ENCODE assay signal across 21 mouse cellular contexts in the genomic region with DNA sequence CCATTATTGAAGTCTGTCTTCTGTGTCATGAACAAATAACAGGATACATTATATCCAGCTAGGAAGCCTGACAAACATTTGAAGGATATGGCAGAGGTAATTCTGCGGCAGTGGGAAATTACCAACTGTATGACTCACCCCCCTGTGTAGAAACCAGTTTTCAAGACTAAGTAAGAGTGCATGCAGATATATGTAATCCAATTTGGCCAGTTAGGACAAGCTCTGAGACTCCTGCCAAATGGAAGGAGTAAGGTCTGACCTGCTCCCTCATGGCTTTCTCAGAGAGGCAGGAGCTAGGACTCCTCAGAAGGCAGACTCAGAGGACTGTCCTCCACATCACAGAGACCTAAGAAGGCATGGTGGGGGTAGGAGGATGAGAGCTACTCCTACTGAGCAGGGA.
"Had no signal": no experiment of that assay in that cellular context is flagged by ENCODE, and none has a peak within 500 bp of the region (broad histone marks: within the 10 kb centered on the region; RNA-seq: fewer than 3 reads in every experiment).

No protein-coding gene starts in this region.

- H3K9ac ChIP-seq: limb, embryonic 12.5 days; limb, embryonic 15.5 days; liver, embryonic 12.5 days; liver, embryonic 15.5 days; lung, embryonic 15.5 days; midbrain, embryonic 13.5 days; neural tube, embryonic 13.5 days had no signal

- H3K9me3 ChIP-seq: limb, embryonic 12.5 days; limb, embryonic 15.5 days; liver, embryonic 12.5 days; liver, embryonic 15.5 days; lung, embryonic 15.5 days; megakaryocyte, embryonic 14.5 days; midbrain, embryonic 10.5 days; midbrain, embryonic 13.5 days; neural tube, embryonic 13.5 days had no signal

- H3K27ac ChIP-seq: left cerebral cortex, adult 2 months; limb, embryonic 12.5 days; limb, embryonic 15.5 days; liver, embryonic 12.5 days; liver, embryonic 15.5 days; lung, embryonic 15.5 days; midbrain, embryonic 10.5 days; midbrain, embryonic 13.5 days; neural tube, embryonic 13.5 days had no signal

- H3K4me2 ChIP-seq: limb, embryonic 12.5 days; limb, embryonic 15.5 days; liver, embryonic 12.5 days; liver, embryonic 15.5 days; lung, embryonic 15.5 days; midbrain, embryonic 13.5 days; neural tube, embryonic 13.5 days had no signal

- H3K36me3 ChIP-seq: limb, embryonic 12.5 days; limb, embryonic 15.5 days; liver, embryonic 12.5 days; liver, embryonic 15.5 days; lung, embryonic 15.5 days; midbrain, embryonic 10.5 days; midbrain, embryonic 13.5 days; neural tube, embryonic 13.5 days had no signal

- H3K4me3 ChIP-seq: left cerebral cortex, adult 2 months; limb, embryonic 12.5 days; limb, embryonic 15.5 days; liver, embryonic 12.5 days; liver, embryonic 15.5 days; lung, embryonic 15.5 days; megakaryocyte, embryonic 14.5 days; midbrain, embryonic 10.5 days; midbrain, embryonic 13.5 days; myocyte; neural tube, embryonic 13.5 days had no signal

- ATAC-seq: liver, embryonic 12.5 days; midbrain, embryonic 13.5 days; midbrain, embryonic 16.5 days had no signal

- DNase-seq: kidney, adult 18-20 months; kidney, postnatal 10 days; kidney, postnatal 36 days; layer of hippocampus, postnatal 36 days; left cerebral cortex, postnatal 4 days; lung, adult 18-20 months; lung, postnatal 10 days; lung, postnatal 36 days; thymus, postnatal 36 days had no signal

- H3K27me3 ChIP-seq: limb, embryonic 12.5 days; limb, embryonic 15.5 days; liver, embryonic 12.5 days; liver, embryonic 15.5 days; lung, embryonic 15.5 days; megakaryocyte, embryonic 14.5 days; midbrain, embryonic 13.5 days; neural tube, embryonic 13.5 days had no signal
